Mouse (Mus musculus) heart, embryonic 12.5 days (tissue): ENCODE measurements at regions not wholly inside any gene's neighbourhood (a gene's known extent, or its start where the extent isn't known, plus 50 kb on each side); places are given as distances from the start of the nearest gene placed in this dataset. TPM values are rescaled to one million over a fixed set of nuclear protein-coding genes. Genes with fewer than 3 reads are reported as not detected.
"Not testable (repeated sequence)": the region's sequence is repeated elsewhere in the genome, so short reads cannot be mapped to it uniquely, and the experiment has no call there.

Source experiments
- ATAC-seq: fragments of 200-750 bp; cut with Nextera tagmentation; 2 replicates; pipeline ENCODE4 v1.8.0; 2017; ENCODE audit warnings: moderate TSS enrichment, moderate library complexity; ENCODE audit not compliant: insufficient number of reproducible peaks, low FRiP score
- H3K27ac ChIP-seq: fragments of 300-500 bp; sonication (generic); 2 replicates; pipeline ENCODE4 v1.5.1; 2016; ENCODE audit warnings: mild to moderate bottlenecking, moderate library complexity; ENCODE audit not compliant: poor library complexity, severe bottlenecking
- H3K27me3 ChIP-seq: fragments of 300-500 bp; sonication (generic); replicated peaks from 2 replicates; pipeline ENCODE4 v1.6.1; 2016; ENCODE audit warnings: mild to moderate bottlenecking, moderate library complexity
- H3K36me3 ChIP-seq: fragments of 300-500 bp; sonication (generic); 2 replicates; pipeline ENCODE4 v1.6.1; 2016; ENCODE audit warnings: mild to moderate bottlenecking, moderate library complexity
- H3K4me1 ChIP-seq: fragments of 300-500 bp; sonication (generic); replicated peaks from 2 replicates; pipeline ENCODE4 v1.6.1; 2016; ENCODE audit warnings: mild to moderate bottlenecking
- H3K4me2 ChIP-seq: fragments of 300-500 bp; sonication (generic); 2 replicates; pipeline ENCODE4 v1.6.1; 2016; ENCODE audit warnings: mild to moderate bottlenecking, moderate library complexity
- H3K4me3 ChIP-seq: fragments of 300-500 bp; sonication (generic); 2 replicates; pipeline ENCODE4 v1.5.1; 2016; ENCODE audit warnings: mild to moderate bottlenecking
- H3K9ac ChIP-seq: fragments of 300-500 bp; sonication (generic); 2 replicates; pipeline ENCODE4 v1.6.1; 2016; ENCODE audit warnings: mild to moderate bottlenecking, moderate library complexity
- H3K9me3 ChIP-seq: fragments of 300-500 bp; sonication (generic); replicated peaks from 2 replicates; pipeline ENCODE4 v1.6.1; 2016; ENCODE audit warnings: mild to moderate bottlenecking, moderate library complexity
- WGBS: fragments of 180-500 bp; shearing (Covaris S2); methylation state at CpG from one replicate; pipeline ENCODE4 v1.1.7; 2016; 5-methylcytosine and 5-hydroxymethylcytosine counted together
- microRNA-seq: library from miRNA; unstranded; fragments of <30 nt; microRNA quantifications from one replicate; pipeline ENCODE4, GENCODE M21; 2017

GRCm38 (mm10) chr11:16663806-16664205, 88.2 kb upstream of the Egfr start:
- no peak for ATAC-seq
- H3K27me3 ChIP-seq, result no peaks in the 10 kb centered on the region
- no peaks in the 10 kb centered on the region for H3K36me3 ChIP-seq
- no peaks in the 10 kb centered on the region for H3K4me1 ChIP-seq
- no peak overlapping the region for H3K4me3 ChIP-seq
- no peak overlapping the region for H3K4me2 ChIP-seq
- 95% methylated on average over 3 of the region's 3 CpGs for WGBS
- H3K27ac ChIP-seq, result no peak overlapping the region
- H3K9me3 ChIP-seq, result no peaks in the 10 kb centered on the region
- H3K9ac ChIP-seq, result no peak overlapping the region

- Histone ChIP-seq H3K27ac (no peak overlapping the region), H3K4me2 (no peak overlapping the region), H3K4me1 (no peaks in the 10 kb centered on the region), H3K4me3 (no peak overlapping the region), H3K36me3 (no peaks in the 10 kb centered on the region), H3K27me3 (no peaks in the 10 kb centered on the region), H3K9ac (no peak overlapping the region), H3K9me3 (no peaks in the 10 kb centered on the region)
- no peak for ATAC-seq
- 81% methylated on average over 4 of the region's 4 CpGs for WGBS
These were observed 82.4 kb upstream of the Egfr start for GRCm38 (mm10) chr11:16669453-16670251.

- no peak overlapping the region for H3K4me3 ChIP-seq
- ATAC-seq, result no peak
- no peak overlapping the region for H3K27ac ChIP-seq
- H3K9ac ChIP-seq, result no peak overlapping the region
- 70% methylated on average over 1 of the region's 1 CpGs for WGBS
- no peak overlapping the region for H3K4me2 ChIP-seq
- no peaks in the 10 kb centered on the region for H3K27me3 ChIP-seq
- no peaks in the 10 kb centered on the region for H3K4me1 ChIP-seq
- H3K9me3 ChIP-seq, result no peaks in the 10 kb centered on the region
- no peaks in the 10 kb centered on the region for H3K36me3 ChIP-seq
These were observed 81.7 kb upstream of the Egfr start for GRCm38 (mm10) chr11:16670282-16670681.

GRCm38 (mm10) chr11:16675951-16676350, 76.1 kb upstream of the Egfr start:
- not testable (repeated sequence) for H3K27me3 ChIP-seq, H3K36me3 ChIP-seq, H3K9me3 ChIP-seq, H3K4me1 ChIP-seq, H3K27ac ChIP-seq, ATAC-seq, H3K9ac ChIP-seq, H3K4me2 ChIP-seq, H3K4me3 ChIP-seq
- 15% methylated on average over 1 of the region's 1 CpGs for WGBS

DNA sequence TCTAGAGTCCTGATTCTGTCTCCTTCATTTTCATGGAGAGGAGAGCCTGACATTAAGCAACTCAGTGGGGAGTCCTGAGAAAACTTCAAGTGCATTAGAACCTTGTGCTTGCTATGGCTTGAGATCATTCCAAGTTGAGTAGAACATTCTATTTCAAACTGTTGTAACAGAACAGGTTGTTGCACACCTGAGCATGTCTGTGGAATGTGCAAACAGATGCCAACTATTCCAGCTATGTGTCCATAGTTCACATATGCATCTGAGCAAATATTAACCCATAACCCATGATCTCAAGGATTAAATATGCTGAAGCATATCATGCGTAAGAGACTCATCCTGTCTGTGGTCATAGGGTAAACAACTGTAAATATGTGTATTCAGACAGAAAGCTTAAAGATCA, 68.5 kb upstream of the Egfr start:
- no peaks in the 10 kb centered on the region for H3K9me3 ChIP-seq
- no peaks in the 10 kb centered on the region for H3K27me3 ChIP-seq
- no peak overlapping the region for H3K4me2 ChIP-seq
- 86% methylated on average over 1 of the region's 1 CpGs for WGBS
- H3K9ac ChIP-seq, result no peak overlapping the region
- H3K27ac ChIP-seq, result no peak overlapping the region
- H3K4me3 ChIP-seq, result no peak overlapping the region
- H3K4me1 ChIP-seq, result no peaks in the 10 kb centered on the region
- ATAC-seq, result no peak
- no peaks in the 10 kb centered on the region for H3K36me3 ChIP-seq

GRCm38 (mm10) chr11:16695596-16695995, 56.4 kb upstream of the Egfr start:
- Histone ChIP-seq H3K9me3 (no peaks in the 10 kb centered on the region), H3K27me3 (no peaks in the 10 kb centered on the region), H3K4me1 (no peaks in the 10 kb centered on the region), H3K27ac (no peak overlapping the region), H3K4me2 (no peak overlapping the region), H3K36me3 (no peaks in the 10 kb centered on the region), H3K4me3 (no peak overlapping the region), H3K9ac (no peak overlapping the region)
- no peak for ATAC-seq
- WGBS, result 65% methylated on average over 1 of the region's 1 CpGs

DNA sequence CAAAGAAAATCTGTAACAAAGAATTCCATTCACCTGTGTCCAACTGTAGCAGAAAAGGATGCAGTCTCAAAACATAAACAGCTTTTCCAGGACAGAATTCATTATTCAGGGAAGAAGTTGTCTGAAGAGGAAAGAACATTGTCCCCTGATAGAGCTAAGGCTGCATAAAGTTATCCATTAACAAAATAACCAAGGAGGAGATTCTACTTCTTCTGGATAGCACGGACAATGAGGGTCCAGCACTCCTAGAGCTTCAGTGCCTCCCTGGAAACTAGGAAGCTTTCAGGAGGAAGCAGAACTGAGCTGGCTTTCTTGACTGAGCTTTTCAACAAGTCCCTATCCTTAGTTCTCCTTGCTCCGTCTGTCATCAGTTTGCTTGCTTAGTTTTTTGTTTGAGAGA, 55.2 kb upstream of the Egfr start:
- 58% methylated on average over 2 of the region's 2 CpGs for WGBS

DNA sequence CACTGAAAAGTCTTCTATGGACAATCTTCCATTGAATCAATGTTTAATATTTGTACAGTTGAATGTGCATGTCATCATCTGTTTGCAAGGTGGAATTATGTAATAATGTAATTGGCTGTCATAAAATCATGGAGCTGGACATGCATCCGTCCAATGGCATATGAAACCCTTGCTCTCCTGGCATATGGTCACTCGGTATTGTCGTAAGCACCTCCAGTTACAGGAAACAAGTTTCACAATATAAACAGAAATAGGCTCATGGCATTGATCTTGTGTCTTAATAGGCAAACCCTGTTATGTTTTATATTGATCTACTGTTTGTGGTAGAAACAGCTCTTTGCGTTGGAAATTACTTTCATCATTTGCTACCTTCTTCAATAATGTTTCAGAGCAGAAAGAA, 50.2 kb upstream of the Egfr start:
- Histone ChIP-seq H3K36me3 (no peaks in the 10 kb centered on the region), H3K4me3 (no peak overlapping the region), H3K9me3 (no peaks in the 10 kb centered on the region), H3K4me1 (no peaks in the 10 kb centered on the region), H3K27me3 (no peaks in the 10 kb centered on the region), H3K4me2 (no peak overlapping the region), H3K9ac (no peak overlapping the region), H3K27ac (no peak overlapping the region)
- WGBS, result 82% methylated on average over 4 of the region's 4 CpGs
- no peak for ATAC-seq

More for the DNA sequence above, 55.2 kb upstream of the Egfr start:
- Histone ChIP-seq H3K36me3 (no peaks in the 10 kb centered on the region), H3K4me2 (no peak overlapping the region), H3K27ac (no peak overlapping the region), H3K4me3 (no peak overlapping the region), H3K27me3 (no peaks in the 10 kb centered on the region), H3K4me1 (no peaks in the 10 kb centered on the region), H3K9ac (no peak overlapping the region), H3K9me3 (no peaks in the 10 kb centered on the region)
- ATAC-seq, result no peak

Small RNAs in the stretch of these regions (microRNA-seq; reads per million reads assigned to microRNA genes)
- not detected for gene Gm24714
